7 mouse cellular contexts compared by ENCODE assay signal in the genomic region with DNA sequence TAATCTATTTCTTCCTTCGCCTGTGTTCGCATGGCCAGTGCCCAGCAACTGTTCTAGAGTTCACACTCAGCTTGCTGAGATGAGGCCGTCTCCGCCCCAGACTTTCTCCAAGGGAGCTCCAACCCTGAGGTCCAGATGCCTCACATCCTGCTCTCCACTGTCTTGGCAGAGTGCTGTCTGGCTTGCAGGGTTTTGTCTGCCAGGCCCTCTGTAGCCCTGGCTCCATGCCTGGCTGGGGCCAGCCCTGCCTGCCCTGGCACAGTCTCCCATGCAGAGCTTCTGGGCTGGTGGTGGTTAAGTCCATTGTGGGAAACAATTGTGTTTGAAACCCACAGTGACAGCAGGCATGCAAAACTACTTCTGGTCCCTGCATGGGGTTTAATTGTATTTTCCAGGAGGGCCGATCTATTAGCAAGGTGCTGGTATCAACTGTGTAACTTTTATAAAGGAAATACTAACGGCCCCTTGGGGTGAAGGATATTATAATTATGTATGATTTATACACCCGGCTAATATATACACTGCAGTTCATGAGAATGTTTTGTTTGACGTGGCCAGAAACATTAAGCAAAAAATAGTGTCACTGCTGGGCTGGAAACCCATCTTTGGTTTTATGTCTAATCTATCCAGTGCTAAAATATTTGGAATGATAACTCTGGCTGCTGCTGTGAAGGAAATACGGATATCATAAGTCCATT.
DNase-seq lines count a peak whose midpoint lies in the region; ATAC-seq and TF ChIP-seq lines count a peak whose summit lies in the region.

No protein-coding gene starts in this region.

- peak; percentile 78 for DNase-seq in lung, embryonic 14.5 days
- no peak for DNase-seq in lung, adult 2 months
- DNase-seq in gastrocnemius, adult 18-20 months (ENCODE audit: low spot score): peak; percentile 15
- DNase-seq in midbrain, embryonic 14.5 days: peak; percentile 63
- DNase-seq in left cerebral cortex, postnatal 14 days (ENCODE audit: low spot score in 2 of 2): no peak
- DNase-seq in retina, embryonic 14.5 days (ENCODE audit: low spot score): no peak

- no peaks in the 10 kb centered on the region for H3K9me3 ChIP-seq in lung, embryonic 14.5 days (ENCODE audit: low read depth, low read length)
- no peaks in the 10 kb centered on the region for H3K9me3 ChIP-seq in midbrain, embryonic 14.5 days (ENCODE audit: control insufficient read depth, low read length)

- H3K4me2 ChIP-seq in lung, embryonic 14.5 days: no peak overlapping the region
- H3K4me2 ChIP-seq in midbrain, embryonic 14.5 days (ENCODE audit: low read length): no peak overlapping the region

- no peak for TF ChIP-seq POLR2A in lung, adult 2 months (IDR thresholded peaks at IDR 0.05; ENCODE audit: borderline replicate concordance, extremely low read depth, low read depth, low read length)

- peaks cover 6% of the 10 kb centered on the region; the same call in 1 of the 2 replicates for H3K4me1 ChIP-seq in lung, embryonic 14.5 days (ENCODE audit: insufficient read depth)
- no peaks in the 10 kb centered on the region for H3K4me1 ChIP-seq in lung, adult 2 months (ENCODE audit: control insufficient read depth, insufficient read depth, low read length)
- no peaks in the 10 kb centered on the region for H3K4me1 ChIP-seq in midbrain, embryonic 14.5 days (ENCODE audit: control insufficient read depth, insufficient read depth, low read length)

- 38% methylated on average over 9 of the region's 9 CpGs for WGBS in lung, embryonic 14.5 days
- 55% methylated on average over 9 of the region's 9 CpGs for WGBS in lung, adult 2 months
- WGBS in midbrain, embryonic 14.5 days: 81% methylated on average over 9 of the region's 9 CpGs

- H3K9ac ChIP-seq in lung, embryonic 14.5 days: no peak overlapping the region
- H3K9ac ChIP-seq in midbrain, embryonic 14.5 days (replicated peaks; ENCODE audit: low read length): no peak overlapping the region

- TF ChIP-seq CTCF in lung, embryonic 14.5 days (IDR thresholded peaks at IDR 0.05; ENCODE audit: low read depth): no peak
- no peak for TF ChIP-seq CTCF in lung, adult 2 months (IDR thresholded peaks at IDR 0.05; ENCODE audit: insufficient read depth, low read length)

- intact Hi-C loops in left cerebral cortex, postnatal 14 days (cut with DNase I): no loop called here

- no peak overlapping the region for H3K4me3 ChIP-seq in lung, embryonic 14.5 days (ENCODE audit: low read depth, low read length)
- H3K4me3 ChIP-seq in lung, adult 2 months (replicated peaks; ENCODE audit: extremely low read depth, low read depth, low read length): no peak overlapping the region
- H3K4me3 ChIP-seq in midbrain, embryonic 14.5 days (replicated peaks; ENCODE audit: low read depth, low read length): no peak overlapping the region

- H3K27me3 ChIP-seq in lung, embryonic 14.5 days (ENCODE audit: insufficient read depth, low read length): no peaks in the 10 kb centered on the region
- H3K27me3 ChIP-seq in midbrain, embryonic 14.5 days (ENCODE audit: control insufficient read depth, insufficient read depth, low read length): no peaks in the 10 kb centered on the region

- ATAC-seq in lung, embryonic 14.5 days (ENCODE audit: insufficient read depth): peak; percentile 95
- ATAC-seq in cerebellum, adult (ENCODE audit: insufficient number of reproducible peaks, low FRiP score, low TSS enrichment): peak; percentile 94
- ATAC-seq in midbrain, embryonic 14.5 days (ENCODE audit: low FRiP score, low TSS enrichment): no peak

- H3K36me3 ChIP-seq in lung, embryonic 14.5 days (ENCODE audit: insufficient read depth): no peaks in the 10 kb centered on the region
- H3K36me3 ChIP-seq in midbrain, embryonic 14.5 days (ENCODE audit: control insufficient read depth, insufficient read depth, low read length): no peaks in the 10 kb centered on the region

- H3K27ac ChIP-seq in lung, embryonic 14.5 days (ENCODE audit: low read depth): peak overlapping the region; percentile 60
- H3K27ac ChIP-seq in midbrain, embryonic 14.5 days (replicated peaks; ENCODE audit: low read depth, low read length): no peak overlapping the region

Comparison
In these comparisons a context has a peak if more than half of its experiments do, and no peak if none do; other contexts are left out.
1. DNase-seq: peak in lung, embryonic 14.5 days (single experiment), gastrocnemius, adult 18-20 months (single experiment) and midbrain, embryonic 14.5 days (single experiment); none in lung, adult 2 months (single experiment), left cerebral cortex, postnatal 14 days (0 of 2) and retina, embryonic 14.5 days (single experiment).